8 mouse cellular contexts compared by ENCODE assay signal in the genomic region with DNA sequence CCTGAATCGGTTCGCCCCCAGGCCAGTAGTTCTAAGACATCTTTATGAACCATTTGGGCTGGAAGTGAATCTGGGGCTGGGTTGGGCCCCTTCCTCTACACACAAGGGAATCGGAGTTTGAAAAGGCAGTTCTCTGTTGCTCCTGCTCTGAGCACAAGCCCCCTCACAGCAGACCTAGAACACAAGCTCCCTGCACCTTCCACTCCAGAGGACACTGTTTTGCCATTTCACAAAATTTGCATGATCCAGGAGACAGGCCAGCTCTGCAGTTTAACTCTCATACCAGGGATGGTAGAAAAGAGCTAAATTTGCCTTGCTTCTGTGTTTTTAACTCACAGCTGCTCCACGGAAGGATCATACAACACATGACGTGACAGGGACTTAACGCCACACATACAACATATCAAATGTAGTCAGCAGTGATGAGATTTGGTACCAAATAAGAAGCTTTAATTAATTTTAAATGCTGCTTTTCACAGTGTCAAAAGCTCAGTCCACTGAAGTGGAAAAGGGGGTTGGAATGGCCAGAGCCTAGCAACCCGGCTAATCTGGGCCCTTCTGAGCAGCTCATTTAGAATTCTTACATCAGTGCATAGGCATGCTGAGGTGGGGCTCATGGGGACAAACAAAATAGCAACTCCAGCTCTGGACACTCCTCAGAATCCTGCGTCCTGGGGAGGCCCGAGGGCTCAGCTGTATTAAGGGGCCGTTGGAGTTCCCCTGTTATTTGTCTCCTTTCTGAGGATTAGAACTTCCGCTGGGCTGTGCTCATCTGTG.
DNase-seq lines count a peak whose midpoint lies in the region; ATAC-seq and TF ChIP-seq lines count a peak whose summit lies in the region.

No protein-coding gene starts in this region.

- H3K4me2 ChIP-seq in heart, embryonic 15.5 days, result peak overlapping the region; percentile 25; the same call in 1 of the 2 replicates

- TF ChIP-seq CTCF in Patski (IDR thresholded peaks at IDR 0.05), result no peak

- H3K9ac ChIP-seq in heart, embryonic 15.5 days, result no peak overlapping the region

- H3K27ac ChIP-seq in heart, embryonic 15.5 days, result peak overlapping the region; percentile 75

- no peaks in the 10 kb centered on the region for H3K36me3 ChIP-seq in heart, embryonic 15.5 days

- POLR2A ChIA-PET in Patski (lab: Charles Lee), result no interaction called here

- no peak overlapping the region for H3K4me3 ChIP-seq in heart, embryonic 15.5 days

- peaks cover 11% of the 10 kb centered on the region for H3K4me1 ChIP-seq in heart, embryonic 15.5 days (replicated peaks)

- in situ Hi-C loops in Patski (cut with MboI; ENCODE audit: low pct_unique_long_range_greater_than_20kb), result loop anchor here (10.0 kb wide), 1 partner anchor 1249 kb away; no protein-coding TSS in a partner anchor

- DNase-seq in Patski (ENCODE audit: low read depth, low spot score), result peak; percentile 81
- DNase-seq in embryo, embryonic 11.5 days (ENCODE audit: low read depth, low spot score), result peak; percentile 19
- DNase-seq in lung, postnatal 36 days, result peak; percentile 26
- no peak for DNase-seq in cerebellum, postnatal 36 days
- no peak for DNase-seq in cerebellum, postnatal 10 days
- no peak for DNase-seq in testis, postnatal 10 days (ENCODE audit: low spot score)

- H3K9me3 ChIP-seq in heart, embryonic 15.5 days (replicated peaks), result no peaks in the 10 kb centered on the region

- 54% methylated on average over 11 of the region's 11 CpGs for WGBS in heart, embryonic 15.5 days

- ATAC-seq in Patski, result peak; percentile 99
- ATAC-seq in heart, embryonic 15.5 days (replicated peaks; ENCODE audit: insufficient number of reproducible peaks, insufficient read depth, low FRiP score, low read depth), result peak; percentile 89
- no peak for ATAC-seq in CD4-positive, CD25-positive, alpha-beta regulatory T cell, adult 4 months

- H3K27me3 ChIP-seq in Patski, result no peaks in the 10 kb centered on the region
- H3K27me3 ChIP-seq in heart, embryonic 15.5 days, result no peaks in the 10 kb centered on the region

- CTCF ChIA-PET in Patski (lab: Charles Lee), result interaction anchor here (0.9 to 2.3 kb wide), 6 partner anchors 11 to 270 kb away, joined by 3 to 8 read pairs (median 4); no protein-coding TSS in a partner anchor

Comparison
In these comparisons a context has a peak if more than half of its experiments do, and no peak if none do; other contexts are left out.
1. DNase-seq: peak in Patski (single experiment), embryo, embryonic 11.5 days (single experiment) and lung, postnatal 36 days (single experiment); none in cerebellum, postnatal 36 days (0 of 2), cerebellum, postnatal 10 days (0 of 2) and testis, postnatal 10 days (single experiment).